Mouse (Mus musculus) embryonic facial prominence, embryonic 13.5 days (tissue): ENCODE measurements around the gene Cpped1. TPM values are rescaled to one million over a fixed set of nuclear protein-coding genes. Genes with fewer than 3 reads are reported as not detected.

Experiments used
- ATAC-seq: fragments of 200-750 bp; cut with Nextera tagmentation; 2 replicates; pipeline ENCODE4 v1.8.0; 2017; ENCODE audit warnings: low read depth; ENCODE audit not compliant: insufficient number of reproducible peaks, insufficient read depth, low FRiP score, low TSS enrichment
- H3K27ac ChIP-seq: fragments of 300-500 bp; sonication (generic); 2 replicates; pipeline ENCODE4 v1.5.1; 2015; ENCODE audit warnings: moderate library complexity, mild to moderate bottlenecking, inconsistent platforms
- H3K27me3 ChIP-seq: fragments of 300-500 bp; sonication (generic); 2 replicates; pipeline ENCODE4 v1.6.1; 2015; ENCODE audit warnings: mild to moderate bottlenecking, inconsistent platforms
- H3K36me3 ChIP-seq: fragments of 300-500 bp; sonication (generic); 2 replicates; pipeline ENCODE4 v1.6.1; 2015; ENCODE audit warnings: mild to moderate bottlenecking, inconsistent platforms
- H3K4me1 ChIP-seq: fragments of 300-500 bp; sonication (generic); 2 replicates; pipeline ENCODE4 v1.6.1; 2015; ENCODE audit warnings: inconsistent platforms
- H3K4me2 ChIP-seq: fragments of 300-500 bp; sonication (generic); 2 replicates; pipeline ENCODE4 v1.6.1; 2015; ENCODE audit warnings: moderate library complexity, mild to moderate bottlenecking, inconsistent platforms
- H3K4me3 ChIP-seq: fragments of 300-500 bp; sonication (generic); 2 replicates; pipeline ENCODE4 v1.5.1; 2015; ENCODE audit warnings: mild to moderate bottlenecking, inconsistent platforms
- H3K9ac ChIP-seq: fragments of 300-500 bp; sonication (generic); 2 replicates; pipeline ENCODE4 v1.6.1; 2015; ENCODE audit warnings: mild to moderate bottlenecking, inconsistent platforms
- H3K9me3 ChIP-seq: fragments of 300-500 bp; sonication (generic); 2 replicates; pipeline ENCODE4 v1.6.1; 2016; ENCODE audit warnings: inconsistent platforms
- WGBS: fragments of 180-500 bp; shearing (Covaris S2); methylation state at CpG from one replicate; pipeline ENCODE4 v1.1.7; 2015; ENCODE audit warnings: mixed read lengths; 5-methylcytosine and 5-hydroxymethylcytosine counted together
- polyA plus RNA-seq: library from polyadenylated mRNA; unstranded; fragments of >200 nt; fragmentation: Nextera tagmentation; extraction: Ambion mirVana; gene quantifications from 2 replicates; pipeline ENCODE4 v1.2.1, GENCODE M21; 2015

The Cpped1 gene
- polyA plus RNA-seq: 23.5 and 24.8 TPM in 2 replicates

DNA sequence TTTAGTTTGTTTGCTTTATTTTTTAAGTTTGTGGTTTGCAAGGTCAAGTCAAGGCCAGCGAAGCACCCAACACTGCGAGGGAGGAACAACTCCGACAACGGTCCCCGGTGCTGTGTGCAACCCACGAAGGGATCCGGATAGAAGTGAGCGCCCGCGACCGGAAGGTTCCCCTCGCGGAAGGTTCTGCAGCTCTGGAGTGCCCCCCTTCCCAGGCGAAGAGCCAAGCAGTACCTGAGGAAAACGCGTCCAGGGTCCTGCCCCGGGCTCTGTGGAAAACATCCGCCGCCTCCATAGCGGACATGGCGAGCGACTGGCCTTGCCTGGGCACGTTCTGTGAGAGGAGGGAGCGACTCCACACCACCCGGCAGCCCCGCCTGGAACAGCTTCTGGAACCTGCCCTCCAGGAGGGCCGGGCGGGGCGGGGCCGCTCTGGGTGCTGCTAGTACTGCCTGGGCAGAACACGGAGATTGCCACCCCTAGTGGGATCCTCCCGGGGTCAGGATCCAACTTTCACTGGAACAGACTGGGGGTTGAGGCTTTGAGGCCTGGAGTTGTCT lies at the start of gene Cpped1:
Cpped1 (minus strand) TSS at position 411 of the 557 bp plus-strand sequence.
- Histone ChIP-seq H3K4me1 (peaks cover 9% of the 10 kb centered on the region), H3K9ac (peak within 1 kb of the TSS; percentile 83), H3K36me3 (no peaks in the 10 kb centered on the region), H3K27me3 (no peaks in the 10 kb centered on the region), H3K9me3 (no peaks in the 10 kb centered on the region), H3K27ac (peak within 1 kb of the TSS; percentile 88), H3K4me3 (peak within 1 kb of the TSS; percentile 66), H3K4me2 (peak within 1 kb of the TSS; percentile 75)
- ATAC-seq: peak; percentile 93
- WGBS: under 1% methylated on average over 32 of the region's 32 CpGs

DNA sequence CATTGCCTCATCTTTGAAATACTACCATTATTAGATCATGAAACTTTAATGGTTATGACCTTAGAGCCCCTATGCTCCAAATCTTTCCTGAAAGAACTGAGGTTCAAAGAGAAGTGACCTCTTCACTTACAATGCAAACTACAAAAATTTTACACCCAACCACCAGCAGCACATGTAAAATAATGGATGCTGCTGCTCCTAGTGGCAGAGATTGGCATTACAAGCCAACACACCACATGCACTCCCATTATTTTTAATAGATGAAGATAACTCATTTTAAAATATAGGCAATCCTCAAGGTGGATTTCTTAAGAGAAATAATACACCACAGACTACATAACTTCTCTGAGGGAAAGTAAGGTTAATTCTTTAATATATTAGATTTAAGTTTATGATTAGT lies 31.2 kb upstream of the Cpped1 start:
- Histone ChIP-seq H3K9ac (no peak overlapping the region), H3K36me3 (no peaks in the 10 kb centered on the region), H3K9me3 (no peaks in the 10 kb centered on the region), H3K27me3 (no peaks in the 10 kb centered on the region), H3K4me2 (no peak overlapping the region), H3K4me1 (no peaks in the 10 kb centered on the region), H3K27ac (no peak overlapping the region), H3K4me3 (no peak overlapping the region)
- ATAC-seq: no peak

DNA sequence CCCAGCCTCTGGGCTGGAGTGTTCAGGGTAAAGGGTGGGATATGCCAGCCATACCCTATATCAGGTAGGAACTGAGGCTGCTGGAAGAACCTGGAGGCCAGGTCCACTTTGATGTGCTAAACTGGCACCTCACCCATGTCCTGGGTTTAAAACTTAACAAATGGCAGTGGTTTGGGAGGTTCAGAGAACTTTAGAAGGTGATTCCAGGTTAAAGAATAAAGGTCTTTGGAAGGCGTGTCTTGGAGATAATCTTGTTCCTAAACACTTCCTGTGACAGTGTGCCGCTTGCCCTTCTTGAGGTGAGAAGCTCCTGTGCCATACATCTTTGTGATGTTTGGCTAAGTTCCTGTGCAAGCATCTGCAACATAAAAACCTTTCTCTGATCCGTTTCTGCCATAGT lies 1.6 kb upstream of the Cpped1 start:
- H3K4me3 ChIP-seq: no peak overlapping the region
- H3K27ac ChIP-seq: no peak overlapping the region
- H3K4me2 ChIP-seq: no peak overlapping the region
- H3K9ac ChIP-seq: no peak overlapping the region
- H3K36me3 ChIP-seq: no peaks in the 10 kb centered on the region
- 80% methylated on average over 3 of the region's 3 CpGs for WGBS
- H3K9me3 ChIP-seq: no peaks in the 10 kb centered on the region
- 0 out of 2 replicates have a peak, but pooled peaks cover 3% of the 10 kb centered on the region for H3K27me3 ChIP-seq
- ATAC-seq: no peak
- H3K4me1 ChIP-seq: peaks cover 9% of the 10 kb centered on the region

DNA sequence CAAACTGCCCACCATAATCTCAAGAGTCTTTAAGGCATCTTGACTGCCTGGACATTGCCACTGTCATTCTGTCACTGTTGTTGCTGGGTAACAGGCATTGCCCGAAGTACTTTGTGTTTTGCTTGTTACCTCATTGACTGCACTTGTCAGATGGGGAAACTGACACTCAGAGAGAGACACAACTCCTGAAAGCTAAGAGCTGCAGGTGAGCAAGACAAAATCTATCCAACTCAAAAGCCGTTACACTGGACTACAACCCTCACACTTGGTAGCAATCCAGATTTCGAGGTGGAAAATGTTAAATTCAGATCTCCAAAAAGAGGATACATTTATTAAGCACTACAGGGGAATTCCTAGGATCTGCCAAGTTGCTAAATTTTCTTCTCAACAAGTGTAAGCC lies 572 bp upstream of the Cpped1 start:
- Histone ChIP-seq H3K27me3 (0 out of 2 replicates have a peak, but pooled peaks cover 3% of the 10 kb centered on the region), H3K4me2 (peak overlapping the region; percentile 75; the same call in 1 of the 2 replicates), H3K27ac (no peak overlapping the region), H3K36me3 (no peaks in the 10 kb centered on the region), H3K9ac (no peak overlapping the region), H3K9me3 (no peaks in the 10 kb centered on the region), H3K4me3 (no peak overlapping the region), H3K4me1 (peaks cover 9% of the 10 kb centered on the region)
- ATAC-seq: no peak
- 73% methylated on average over 3 of the region's 3 CpGs for WGBS

DNA sequence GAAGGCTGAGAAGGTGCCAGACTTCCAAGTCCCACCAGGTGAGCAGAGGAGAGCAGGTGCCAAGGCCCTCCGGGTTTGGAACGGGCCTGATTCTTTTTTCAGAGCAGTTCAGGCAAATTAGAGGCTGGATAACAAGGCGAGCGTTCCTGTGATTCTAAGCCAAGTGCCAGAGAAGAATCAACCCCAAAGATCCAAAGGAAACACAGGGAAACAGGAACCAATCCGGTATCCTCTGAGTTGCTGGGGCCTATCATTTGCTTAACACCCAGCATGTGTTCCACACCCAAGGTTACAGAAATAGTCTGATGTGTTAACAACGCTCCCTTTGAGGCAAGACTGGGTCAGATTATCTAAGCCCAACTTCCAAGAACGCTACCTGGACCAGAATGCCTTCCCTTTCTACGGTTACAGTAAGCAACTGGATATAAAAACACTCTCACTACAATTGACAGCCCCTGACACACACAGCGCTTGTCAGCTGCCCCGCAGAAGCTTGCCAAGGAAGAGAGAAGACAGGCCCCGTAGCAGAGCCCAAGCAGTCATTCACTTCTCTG lies 707 bp downstream of the Cpped1 start:
- Histone ChIP-seq H3K9me3 (no peaks in the 10 kb centered on the region), H3K36me3 (no peaks in the 10 kb centered on the region), H3K9ac (peak overlapping the region; percentile 83), H3K4me3 (peak overlapping the region; percentile 66), H3K4me2 (peak overlapping the region; percentile 75), H3K27ac (peak overlapping the region; percentile 88), H3K4me1 (peaks cover 9% of the 10 kb centered on the region), H3K27me3 (no peaks in the 10 kb centered on the region)
- 25% methylated on average over 11 of the region's 11 CpGs for WGBS
- peak; percentile 4; the same call in 1 of the 2 replicates for ATAC-seq

DNA sequence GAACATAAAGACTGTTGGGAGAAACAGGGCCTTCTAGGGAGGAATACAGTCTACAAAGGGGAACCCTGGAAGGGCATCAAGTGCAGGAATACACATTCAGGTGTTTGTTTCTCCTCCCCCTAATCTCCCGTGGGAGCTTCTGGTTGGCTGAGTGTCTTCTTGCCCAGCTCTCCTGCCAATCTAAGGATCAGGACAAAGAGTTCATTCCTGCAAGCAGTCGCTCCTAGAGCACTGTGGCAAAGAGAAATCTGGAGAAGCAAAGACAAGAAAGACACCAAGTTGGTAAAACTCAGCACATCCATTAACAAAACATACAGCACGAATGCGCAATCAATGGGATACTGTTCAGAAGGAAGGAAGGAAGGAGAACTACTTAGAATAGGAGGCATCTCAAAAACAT lies 1.4 kb downstream of the Cpped1 start:
- Histone ChIP-seq H3K4me1 (peaks cover 9% of the 10 kb centered on the region), H3K36me3 (no peaks in the 10 kb centered on the region), H3K4me3 (peak overlapping the region; percentile 66), H3K27ac (no peak overlapping the region), H3K9ac (peak overlapping the region; percentile 83), H3K4me2 (peak overlapping the region; percentile 75), H3K9me3 (no peaks in the 10 kb centered on the region), H3K27me3 (no peaks in the 10 kb centered on the region)
- 79% methylated on average over 4 of the region's 4 CpGs for WGBS
- no peak for ATAC-seq

DNA sequence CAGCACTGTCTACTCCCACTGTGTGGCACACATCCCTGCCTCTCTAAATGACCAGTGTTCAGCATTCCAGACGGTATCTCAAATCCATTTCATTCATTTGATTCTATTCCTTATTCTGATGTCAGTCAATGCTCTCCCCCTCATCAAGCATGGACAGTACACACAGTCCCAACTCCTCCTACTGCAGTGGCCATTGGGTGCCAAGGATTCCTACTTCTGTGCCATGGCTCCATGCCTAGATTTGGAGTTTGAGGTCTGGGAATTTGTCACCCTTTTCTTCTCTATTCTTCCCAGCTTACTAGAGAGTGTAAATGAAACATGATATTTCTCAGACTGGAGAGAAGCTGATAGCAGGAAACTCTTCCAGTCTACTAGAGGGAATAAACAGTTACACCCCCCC lies 2.3 kb downstream of the Cpped1 start:
- Histone ChIP-seq H3K27ac (no peak overlapping the region), H3K4me1 (peaks cover 9% of the 10 kb centered on the region), H3K9ac (no peak overlapping the region), H3K9me3 (no peaks in the 10 kb centered on the region), H3K4me3 (no peak overlapping the region), H3K27me3 (no peaks in the 10 kb centered on the region), H3K36me3 (no peaks in the 10 kb centered on the region), H3K4me2 (no peak overlapping the region)
- WGBS: 88% methylated on average over 1 of the region's 1 CpGs
- no peak for ATAC-seq

DNA sequence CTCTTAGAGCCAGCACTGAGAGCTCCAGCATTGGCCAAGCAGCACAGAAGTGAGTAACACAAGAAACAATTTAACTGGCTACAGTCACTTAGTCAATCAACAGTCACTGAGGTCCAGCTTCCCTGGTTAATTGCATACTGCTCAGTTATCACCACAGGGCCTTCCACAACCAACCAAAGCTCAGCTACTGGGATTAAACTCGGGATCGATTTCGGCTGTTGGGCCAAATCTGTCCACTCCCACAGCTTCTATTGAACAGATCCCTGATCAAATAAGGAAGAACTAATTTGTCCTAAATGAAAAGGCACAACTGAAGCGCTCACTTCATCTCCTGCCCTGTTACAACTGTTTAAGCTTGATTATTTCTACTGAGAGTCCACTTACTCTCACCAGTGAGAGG lies 4.0 kb downstream of the Cpped1 start:
- Histone ChIP-seq H3K9me3 (no peaks in the 10 kb centered on the region), H3K36me3 (no peaks in the 10 kb centered on the region), H3K4me1 (peaks cover 9% of the 10 kb centered on the region), H3K4me3 (no peak overlapping the region), H3K4me2 (no peak overlapping the region), H3K27ac (no peak overlapping the region), H3K27me3 (no peaks in the 10 kb centered on the region), H3K9ac (no peak overlapping the region)
- WGBS: 82% methylated on average over 4 of the region's 4 CpGs
- no peak for ATAC-seq

DNA sequence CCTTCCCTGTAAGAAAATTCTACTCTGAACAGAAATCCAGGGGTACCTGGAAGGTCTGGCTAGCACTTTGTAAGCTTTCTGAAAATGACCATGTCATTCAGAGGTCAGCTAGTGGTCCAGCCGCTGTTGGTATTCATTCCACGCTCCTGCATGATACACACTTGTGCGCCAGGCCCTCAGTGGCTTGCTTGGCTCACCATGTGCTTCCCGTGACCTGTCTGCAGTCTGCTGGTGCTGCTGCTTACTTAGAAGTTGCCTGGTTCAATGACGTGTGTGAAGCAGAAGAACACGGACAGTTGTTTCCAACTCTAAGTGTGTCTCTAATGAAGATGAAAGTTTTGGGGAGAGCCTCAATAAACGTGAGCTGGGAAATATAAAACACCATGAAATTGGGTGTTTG lies 7.2 kb downstream of the Cpped1 start:
- Histone ChIP-seq H3K27ac (no peak overlapping the region), H3K9ac (no peak overlapping the region), H3K36me3 (no peaks in the 10 kb centered on the region), H3K4me3 (no peak overlapping the region), H3K4me2 (no peak overlapping the region), H3K4me1 (no peaks in the 10 kb centered on the region), H3K9me3 (no peaks in the 10 kb centered on the region), H3K27me3 (no peaks in the 10 kb centered on the region)
- ATAC-seq: no peak
- WGBS: 86% methylated on average over 7 of the region's 7 CpGs

DNA sequence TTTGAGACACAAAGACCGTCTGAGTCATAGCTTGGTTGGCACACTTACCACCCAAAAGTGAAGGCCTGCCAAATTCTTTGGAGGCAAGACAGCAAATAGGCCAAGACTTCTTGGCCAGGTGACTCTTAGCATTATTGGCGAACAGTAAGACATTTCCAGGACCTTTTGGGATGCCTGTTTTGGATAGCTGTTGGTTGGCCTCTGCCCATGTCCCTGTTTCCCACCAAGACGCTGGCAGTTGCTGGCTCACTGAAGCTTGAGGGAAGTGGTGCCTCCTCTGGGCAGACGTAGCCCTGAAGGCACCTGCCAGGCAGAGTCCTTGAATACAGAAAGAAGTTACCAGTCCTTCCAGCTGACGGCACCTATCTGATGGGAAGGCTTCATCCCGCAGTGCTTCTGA lies 8.9 kb downstream of the Cpped1 start:
- no peak for ATAC-seq
- Histone ChIP-seq H3K4me1 (no peaks in the 10 kb centered on the region), H3K4me3 (no peak overlapping the region), H3K27ac (no peak overlapping the region), H3K9ac (no peak overlapping the region), H3K4me2 (no peak overlapping the region), H3K27me3 (no peaks in the 10 kb centered on the region), H3K36me3 (no peaks in the 10 kb centered on the region), H3K9me3 (no peaks in the 10 kb centered on the region)
- WGBS: 96% methylated on average over 6 of the region's 6 CpGs

DNA sequence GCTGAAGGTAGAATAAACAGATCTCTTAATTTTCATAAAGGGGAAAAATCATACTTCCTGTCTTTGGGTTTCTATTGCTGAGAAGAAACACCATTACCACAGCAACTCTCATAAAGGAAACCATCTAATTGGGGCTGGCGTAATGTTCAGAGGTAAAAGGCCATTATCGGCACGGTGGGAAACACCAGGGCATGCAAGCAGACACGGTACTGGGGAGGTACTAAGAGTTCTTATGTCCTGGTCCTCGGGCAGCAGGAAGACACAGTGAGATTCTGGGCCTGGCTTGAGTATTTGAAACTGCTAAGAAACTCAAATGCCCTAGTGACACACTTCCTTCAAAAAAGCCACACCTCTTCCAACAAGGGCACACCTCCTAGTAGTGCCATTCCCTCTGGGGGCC lies 12.8 kb downstream of the Cpped1 start:
- no peaks in the 10 kb centered on the region for H3K9me3 ChIP-seq
- H3K27me3 ChIP-seq: no peaks in the 10 kb centered on the region
- WGBS: 89% methylated on average over 5 of the region's 5 CpGs
- no peak overlapping the region for H3K9ac ChIP-seq
- H3K27ac ChIP-seq: no peak overlapping the region
- H3K4me3 ChIP-seq: no peak overlapping the region
- no peak overlapping the region for H3K4me2 ChIP-seq
- no peaks in the 10 kb centered on the region for H3K4me1 ChIP-seq
- no peaks in the 10 kb centered on the region for H3K36me3 ChIP-seq
- ATAC-seq: no peak

DNA sequence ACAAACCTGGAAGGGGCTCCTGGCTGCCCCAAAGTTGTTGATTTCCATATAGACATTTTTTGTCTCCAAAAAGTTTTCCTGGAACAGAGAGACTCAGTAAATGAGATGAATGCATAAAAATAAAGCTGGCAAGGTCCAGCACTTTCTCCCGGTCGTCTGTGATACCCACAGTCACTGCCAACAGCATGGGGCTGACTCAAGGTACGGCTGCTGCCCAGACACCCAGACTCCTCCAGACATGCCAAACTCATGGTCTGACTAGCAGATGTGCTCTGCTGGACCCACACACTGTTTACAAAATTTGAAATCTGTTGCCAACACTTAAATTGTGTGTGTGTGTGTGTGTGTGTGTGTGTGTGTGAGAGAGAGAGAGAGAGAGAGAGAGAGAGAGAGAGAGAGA lies 14.4 kb downstream of the Cpped1 start:
- Histone ChIP-seq H3K4me3 (no peak overlapping the region), H3K9me3 (no peaks in the 10 kb centered on the region), H3K27ac (no peak overlapping the region), H3K27me3 (no peaks in the 10 kb centered on the region), H3K4me2 (no peak overlapping the region), H3K4me1 (no peaks in the 10 kb centered on the region), H3K36me3 (no peaks in the 10 kb centered on the region), H3K9ac (no peak overlapping the region)
- WGBS: 86% methylated on average over 3 of the region's 3 CpGs
- no peak for ATAC-seq
